Mouse (Mus musculus): ENCODE data around the gene Pga5. TPM values are rescaled to one million over a fixed set of nuclear protein-coding genes. Genes with fewer than 3 reads are reported as not detected.

Pga5 gene
- polyA plus RNA-seq, 1 experiment from 2014 or later: not detected

- WGBS: 82% methylated on average over 9 of the region's 9 CpGs
- no peak overlapping the region for H3K4me3 ChIP-seq (ENCODE audit: low read length)
- H3K27ac ChIP-seq (ENCODE audit: low read length): no peak overlapping the region
- no peak for ATAC-seq (replicated peaks; ENCODE audit: extremely low read depth, insufficient read depth, low FRiP score)
- H3K4me1 ChIP-seq (ENCODE audit: control insufficient read depth, insufficient read depth, low read length): peaks cover 17% of the 10 kb centered on the region
- no peak overlapping the region for H3K4me2 ChIP-seq (ENCODE audit: low read depth, low read length)
- H3K27me3 ChIP-seq (ENCODE audit: control insufficient read depth, insufficient read depth, low read length): no peaks in the 10 kb centered on the region
- no peak overlapping the region for H3K9ac ChIP-seq (ENCODE audit: low read length)
- no peaks in the 10 kb centered on the region for H3K9me3 ChIP-seq (replicated peaks; ENCODE audit: control insufficient read depth, low read length)
- no peaks in the 10 kb centered on the region for H3K36me3 ChIP-seq (ENCODE audit: control insufficient read depth, insufficient read depth)
Observed at GRCm38 (mm10) chr19:10685081-10685480, 7.2 kb upstream of the Pga5 start.

GRCm38 (mm10) chr19:10681571-10681970 is 3.7 kb upstream of the Pga5 start:
- no peak for ATAC-seq (replicated peaks; ENCODE audit: extremely low read depth, insufficient read depth, low FRiP score)
- H3K9me3 ChIP-seq (replicated peaks; ENCODE audit: control insufficient read depth, low read length): no peaks in the 10 kb centered on the region
- no peak overlapping the region for H3K27ac ChIP-seq (ENCODE audit: low read length)
- 55% methylated on average over 4 of the region's 4 CpGs for WGBS
- H3K4me3 ChIP-seq (ENCODE audit: low read length): no peak overlapping the region
- H3K4me2 ChIP-seq (ENCODE audit: low read depth, low read length): no peak overlapping the region
- H3K4me1 ChIP-seq (ENCODE audit: control insufficient read depth, insufficient read depth, low read length): peaks cover 6% of the 10 kb centered on the region; the same call in 1 of the 2 replicates
- no peak overlapping the region for H3K9ac ChIP-seq (ENCODE audit: low read length)
- H3K27me3 ChIP-seq (ENCODE audit: control insufficient read depth, insufficient read depth, low read length): no peaks in the 10 kb centered on the region
- no peaks in the 10 kb centered on the region for H3K36me3 ChIP-seq (ENCODE audit: control insufficient read depth, insufficient read depth)

DNA sequence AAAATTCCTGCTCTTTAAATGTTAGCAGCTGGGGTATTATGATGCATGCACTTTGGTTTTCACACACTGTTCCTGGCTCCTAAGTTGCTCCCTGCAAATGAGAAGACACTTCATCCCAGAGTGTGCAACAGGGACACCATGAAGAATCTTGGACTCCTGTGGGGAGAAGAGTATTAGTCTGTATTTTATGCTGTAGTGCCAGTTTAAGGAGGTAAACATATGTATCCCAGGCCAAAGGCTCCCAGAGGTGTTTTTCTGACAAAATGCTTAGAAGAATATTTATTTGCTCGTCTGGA is 849 bp upstream of the Pga5 start:
- no peak for ATAC-seq (replicated peaks; ENCODE audit: extremely low read depth, insufficient read depth, low FRiP score)
- Histone ChIP-seq H3K27me3 (ENCODE audit: control insufficient read depth, insufficient read depth, low read length) (no peaks in the 10 kb centered on the region), H3K4me2 (ENCODE audit: low read depth, low read length) (no peak overlapping the region), H3K27ac (ENCODE audit: low read length) (no peak overlapping the region), H3K36me3 (ENCODE audit: control insufficient read depth, insufficient read depth) (no peaks in the 10 kb centered on the region), H3K9me3 (replicated peaks; ENCODE audit: control insufficient read depth, low read length) (no peaks in the 10 kb centered on the region), H3K9ac (ENCODE audit: low read length) (no peak overlapping the region), H3K4me1 (ENCODE audit: control insufficient read depth, insufficient read depth, low read length) (peaks cover 6% of the 10 kb centered on the region; the same call in 1 of the 2 replicates), H3K4me3 (ENCODE audit: low read length) (no peak overlapping the region)
- 68% methylated on average over 1 of the region's 1 CpGs for WGBS

- Histone ChIP-seq H3K27me3 (ENCODE audit: control insufficient read depth, insufficient read depth, low read length) (no peaks in the 10 kb centered on the region), H3K4me1 (ENCODE audit: control insufficient read depth, insufficient read depth, low read length) (peaks cover 6% of the 10 kb centered on the region; the same call in 1 of the 2 replicates), H3K4me2 (ENCODE audit: low read depth, low read length) (no peak overlapping the region), H3K4me3 (ENCODE audit: low read length) (no peak overlapping the region), H3K36me3 (ENCODE audit: control insufficient read depth, insufficient read depth) (no peaks in the 10 kb centered on the region), H3K27ac (ENCODE audit: low read length) (no peak overlapping the region), H3K9me3 (replicated peaks; ENCODE audit: control insufficient read depth, low read length) (no peaks in the 10 kb centered on the region), H3K9ac (ENCODE audit: low read length) (no peak overlapping the region)
- WGBS: 81% methylated on average over 16 of the region's 16 CpGs
- ATAC-seq (replicated peaks; ENCODE audit: extremely low read depth, insufficient read depth, low FRiP score): no peak
Observed at GRCm38 (mm10) chr19:10676656-10677055, 1.2 kb downstream of the Pga5 start.

DNA sequence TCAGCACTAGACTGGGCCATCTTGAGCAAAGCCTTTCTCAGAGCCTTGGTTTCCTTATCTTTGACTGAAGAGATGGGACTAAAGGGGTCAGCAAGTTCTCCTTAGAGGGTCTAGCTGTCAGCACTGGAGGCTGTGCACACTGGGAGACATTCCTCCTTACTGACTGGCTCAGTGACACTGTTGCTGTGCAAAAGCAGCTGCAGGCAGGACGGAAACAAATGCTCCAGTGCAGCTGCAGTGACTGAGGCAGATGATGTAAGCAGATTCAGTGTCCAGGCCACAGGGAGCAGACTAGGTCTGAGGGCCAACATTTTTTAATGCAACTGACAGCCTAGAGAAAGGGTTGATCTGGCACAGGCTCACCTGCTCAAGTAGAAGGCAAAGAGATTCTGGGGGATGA is 4.6 kb downstream of the Pga5 start:
- no peaks in the 10 kb centered on the region for H3K36me3 ChIP-seq (ENCODE audit: control insufficient read depth, insufficient read depth)
- WGBS: 33% methylated on average over 1 of the region's 1 CpGs
- no peak overlapping the region for H3K27ac ChIP-seq (ENCODE audit: low read length)
- no peak overlapping the region for H3K4me3 ChIP-seq (ENCODE audit: low read length)
- H3K9ac ChIP-seq (ENCODE audit: low read length): no peak overlapping the region
- no peaks in the 10 kb centered on the region for H3K9me3 ChIP-seq (replicated peaks; ENCODE audit: control insufficient read depth, low read length)
- peaks cover 2% of the 10 kb centered on the region; the same call in 1 of the 2 replicates for H3K4me1 ChIP-seq (ENCODE audit: control insufficient read depth, insufficient read depth, low read length)
- no peak for ATAC-seq (replicated peaks; ENCODE audit: extremely low read depth, insufficient read depth, low FRiP score)
- H3K27me3 ChIP-seq (ENCODE audit: control insufficient read depth, insufficient read depth, low read length): no peaks in the 10 kb centered on the region
- no peak overlapping the region for H3K4me2 ChIP-seq (ENCODE audit: low read depth, low read length)

GRCm38 (mm10) chr19:10671854-10672417 is 5.9 kb downstream of the Pga5 start:
- H3K9me3 ChIP-seq (replicated peaks; ENCODE audit: control insufficient read depth, low read length): no peaks in the 10 kb centered on the region
- no peak for ATAC-seq (replicated peaks; ENCODE audit: extremely low read depth, insufficient read depth, low FRiP score)
- H3K27me3 ChIP-seq (ENCODE audit: control insufficient read depth, insufficient read depth, low read length): no peaks in the 10 kb centered on the region
- no peaks in the 10 kb centered on the region for H3K4me1 ChIP-seq (ENCODE audit: control insufficient read depth, insufficient read depth, low read length)
- 68% methylated on average over 9 of the region's 9 CpGs for WGBS
- H3K36me3 ChIP-seq (ENCODE audit: control insufficient read depth, insufficient read depth): no peaks in the 10 kb centered on the region
- H3K4me3 ChIP-seq (ENCODE audit: low read length): no peak overlapping the region
- no peak overlapping the region for H3K27ac ChIP-seq (ENCODE audit: low read length)
- H3K4me2 ChIP-seq (ENCODE audit: low read depth, low read length): no peak overlapping the region
- no peak overlapping the region for H3K9ac ChIP-seq (ENCODE audit: low read length)

- ATAC-seq (replicated peaks; ENCODE audit: extremely low read depth, insufficient read depth, low FRiP score): no peak
- 79% methylated on average over 4 of the region's 4 CpGs for whole genome bisulfite sequencing
Observed at GRCm38 (mm10) chr19:10671319-10671718, 6.6 kb downstream of the Pga5 start.

GRCm38 (mm10) chr19:10665499-10665898 is 12.4 kb downstream of the Pga5 start:
- H3K4me2 ChIP-seq (ENCODE audit: low read depth, low read length): no peak overlapping the region
- no peak for ATAC-seq (replicated peaks; ENCODE audit: extremely low read depth, insufficient read depth, low FRiP score)
- no peaks in the 10 kb centered on the region for H3K27me3 ChIP-seq (ENCODE audit: control insufficient read depth, insufficient read depth, low read length)
- H3K4me1 ChIP-seq (ENCODE audit: control insufficient read depth, insufficient read depth, low read length): no peaks in the 10 kb centered on the region
- no peaks in the 10 kb centered on the region for H3K9me3 ChIP-seq (replicated peaks; ENCODE audit: control insufficient read depth, low read length)
- H3K9ac ChIP-seq (ENCODE audit: low read length): no peak overlapping the region
- H3K27ac ChIP-seq (ENCODE audit: low read length): no peak overlapping the region
- no peak overlapping the region for H3K4me3 ChIP-seq (ENCODE audit: low read length)
- 18% methylated on average over 2 of the region's 2 CpGs for WGBS
- H3K36me3 ChIP-seq (ENCODE audit: control insufficient read depth, insufficient read depth): no peaks in the 10 kb centered on the region

More at GRCm38 (mm10) chr19:10671319-10671718, 6.6 kb downstream of the Pga5 start:
- no peaks in the 10 kb centered on the region for H3K4me1 ChIP-seq (ENCODE audit: control insufficient read depth, insufficient read depth, low read length)
- H3K9me3 ChIP-seq (replicated peaks; ENCODE audit: control insufficient read depth, low read length): no peaks in the 10 kb centered on the region
- no peaks in the 10 kb centered on the region for H3K27me3 ChIP-seq (ENCODE audit: control insufficient read depth, insufficient read depth, low read length)
- H3K36me3 ChIP-seq (ENCODE audit: control insufficient read depth, insufficient read depth): no peaks in the 10 kb centered on the region
- H3K27ac ChIP-seq (ENCODE audit: low read length): no peak overlapping the region
- H3K4me3 ChIP-seq (ENCODE audit: low read length): no peak overlapping the region
- H3K4me2 ChIP-seq (ENCODE audit: low read depth, low read length): no peak overlapping the region
- H3K9ac ChIP-seq (ENCODE audit: low read length): no peak overlapping the region

DNA sequence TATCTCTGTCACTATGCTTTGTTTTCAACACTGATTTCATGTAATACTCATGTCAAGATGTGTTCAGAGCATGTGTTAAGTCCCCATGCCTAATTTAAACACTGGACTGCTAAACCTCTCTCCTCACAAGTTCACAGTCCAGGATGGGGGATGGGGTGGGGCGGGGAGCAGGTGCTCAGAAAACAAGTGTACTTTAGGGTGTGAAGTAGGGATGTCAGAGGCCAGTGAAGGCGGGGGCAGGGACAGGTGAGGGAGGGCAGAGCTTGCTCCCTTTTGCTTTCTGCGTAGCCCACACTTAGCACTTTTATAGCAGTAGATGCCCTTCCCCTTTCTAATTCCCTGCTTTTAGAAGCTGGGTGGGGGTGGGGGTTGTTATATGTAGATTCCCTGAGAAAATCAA is 12.8 kb downstream of the Pga5 start:
- WGBS: 50% methylated on average over 3 of the region's 3 CpGs
- no peak overlapping the region for H3K27ac ChIP-seq (ENCODE audit: low read length)
- no peak for ATAC-seq (replicated peaks; ENCODE audit: extremely low read depth, insufficient read depth, low FRiP score)
- H3K4me3 ChIP-seq (ENCODE audit: low read length): no peak overlapping the region
- no peaks in the 10 kb centered on the region for H3K4me1 ChIP-seq (ENCODE audit: control insufficient read depth, insufficient read depth, low read length)
- H3K9ac ChIP-seq (ENCODE audit: low read length): no peak overlapping the region
- no peak overlapping the region for H3K4me2 ChIP-seq (ENCODE audit: low read depth, low read length)
- H3K9me3 ChIP-seq (replicated peaks; ENCODE audit: control insufficient read depth, low read length): no peaks in the 10 kb centered on the region
- H3K27me3 ChIP-seq (ENCODE audit: control insufficient read depth, insufficient read depth, low read length): no peaks in the 10 kb centered on the region
- H3K36me3 ChIP-seq (ENCODE audit: control insufficient read depth, insufficient read depth): no peaks in the 10 kb centered on the region

All from heart, embryonic 16.5 days (tissue).